Mouse (Mus musculus): ENCODE measurements around the gene Abcc2.

GRCm38 (mm10) chr19:43826855-43827254, 44.9 kb downstream of the Abcc2 start:
- TF ChIP-seq CTCF (IDR thresholded peaks at IDR 0.05; ENCODE audit: control insufficient read depth, insufficient read depth, insufficient read length), result no peak
- no peak for TF ChIP-seq MAX (IDR thresholded peaks at IDR 0.05)
- TF ChIP-seq USF1 (IDR thresholded peaks at IDR 0.05; ENCODE audit: low read depth), result no peak
